Mouse (Mus musculus) neural tube, embryonic 11.5 days (tissue): ENCODE data around the gene Trim7. TPM values are rescaled to one million over a fixed set of nuclear protein-coding genes. Genes with fewer than 3 reads are reported as not detected.
A peak's percentile ranks its signal among the peaks of the same experiment; 100 is the strongest.

ENCODE experiments used
- ATAC-seq: fragments of 200-750 bp; cut with Nextera tagmentation; 2 replicates; pipeline ENCODE4 v1.8.0; 2017; ENCODE audit warnings: moderate number of reproducible peaks, mild to moderate bottlenecking, moderate TSS enrichment, moderate library complexity; ENCODE audit not compliant: insufficient read depth, low FRiP score, low TSS enrichment
- DNase-seq: peaks from one replicate; pipeline ENCODE4 v3.0.0-alpha.2; 2015; ENCODE audit warnings: low spot score
- H3K27ac ChIP-seq: fragments of 300-500 bp; sonication (generic); 2 replicates; pipeline ENCODE4 v1.5.1; 2014; ENCODE audit warnings: low read depth, mild to moderate bottlenecking, low read length
- H3K27me3 ChIP-seq: fragments of 300-500 bp; sonication (generic); 2 replicates; pipeline ENCODE4 v1.6.1; 2014; ENCODE audit warnings: mild to moderate bottlenecking, low read length, mixed read lengths; ENCODE audit not compliant: control insufficient read depth, insufficient read depth
- H3K36me3 ChIP-seq: fragments of 300-500 bp; sonication (generic); 2 replicates; pipeline ENCODE4 v1.6.1; 2014; ENCODE audit warnings: mild to moderate bottlenecking, low read length, moderate library complexity, mixed read lengths; ENCODE audit not compliant: control insufficient read depth, insufficient read depth
- H3K4me1 ChIP-seq: fragments of 300-500 bp; sonication (generic); 2 replicates; pipeline ENCODE4 v1.6.1; 2014; ENCODE audit warnings: low read length, mixed read lengths; ENCODE audit not compliant: control insufficient read depth, insufficient read depth
- H3K4me2 ChIP-seq: fragments of 300-500 bp; sonication (generic); 2 replicates; pipeline ENCODE4 v1.6.1; 2014; ENCODE audit warnings: low read depth, mild to moderate bottlenecking, moderate library complexity
- H3K4me3 ChIP-seq: fragments of 300-500 bp; sonication (generic); 2 replicates; pipeline ENCODE4 v1.5.1; 2014; ENCODE audit warnings: low read depth, low read length
- H3K9ac ChIP-seq: fragments of 300-500 bp; sonication (generic); 2 replicates; pipeline ENCODE4 v1.6.1; 2014; ENCODE audit warnings: mild to moderate bottlenecking, low read length
- H3K9me3 ChIP-seq: fragments of 300-500 bp; sonication (generic); 2 replicates; pipeline ENCODE4 v1.6.1; 2016; ENCODE audit warnings: low read length; ENCODE audit not compliant: control insufficient read depth
- WGBS: fragments of 180-500 bp; shearing (Covaris S2); extraction: QIAGEN DNeasy Blood & Tissue Kit; methylation state at CpG from one replicate; pipeline ENCODE4 v1.1.7; 2014; 5-methylcytosine and 5-hydroxymethylcytosine counted together
- polyA plus RNA-seq: library from polyadenylated mRNA; unstranded; fragments of >200 nt; fragmentation: Nextera tagmentation; extraction: Ambion mirVana; gene quantifications from 2 replicates; pipeline ENCODE4 v1.2.1, GENCODE M21; 2014

Gene Trim7
- polyA plus RNA-seq, 1 experiment from 2014 or later, result 0.97 TPM

DNA sequence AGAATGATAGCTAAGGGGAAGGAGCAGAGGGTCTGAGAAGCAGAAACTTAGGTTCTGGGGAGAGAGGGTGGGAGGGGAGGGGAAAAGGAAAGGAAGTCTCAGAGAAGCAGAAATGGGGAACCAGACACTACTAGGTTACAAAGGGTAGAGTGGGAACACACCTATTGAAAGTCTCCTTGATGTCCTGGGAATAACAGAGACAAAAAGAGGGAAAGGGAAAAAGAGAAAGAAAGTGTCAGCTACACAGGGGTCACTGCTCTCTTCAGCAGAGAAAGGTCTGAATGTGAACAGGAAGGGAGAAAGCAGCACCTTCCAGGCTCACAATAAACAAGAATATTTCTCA is 17.7 kb upstream of the Trim7 start:
- no peak overlapping the region for H3K9ac ChIP-seq
- H3K27me3 ChIP-seq, result no peaks in the 10 kb centered on the region
- H3K36me3 ChIP-seq, result peaks cover 27% of the 10 kb centered on the region
- H3K27ac ChIP-seq, result no peak overlapping the region
- DNase-seq (no peak), ATAC-seq (no peak)
- H3K9me3 ChIP-seq, result no peaks in the 10 kb centered on the region
- no peak overlapping the region for H3K4me3 ChIP-seq
- H3K4me2 ChIP-seq, result no peak overlapping the region
- no peaks in the 10 kb centered on the region for H3K4me1 ChIP-seq

DNA sequence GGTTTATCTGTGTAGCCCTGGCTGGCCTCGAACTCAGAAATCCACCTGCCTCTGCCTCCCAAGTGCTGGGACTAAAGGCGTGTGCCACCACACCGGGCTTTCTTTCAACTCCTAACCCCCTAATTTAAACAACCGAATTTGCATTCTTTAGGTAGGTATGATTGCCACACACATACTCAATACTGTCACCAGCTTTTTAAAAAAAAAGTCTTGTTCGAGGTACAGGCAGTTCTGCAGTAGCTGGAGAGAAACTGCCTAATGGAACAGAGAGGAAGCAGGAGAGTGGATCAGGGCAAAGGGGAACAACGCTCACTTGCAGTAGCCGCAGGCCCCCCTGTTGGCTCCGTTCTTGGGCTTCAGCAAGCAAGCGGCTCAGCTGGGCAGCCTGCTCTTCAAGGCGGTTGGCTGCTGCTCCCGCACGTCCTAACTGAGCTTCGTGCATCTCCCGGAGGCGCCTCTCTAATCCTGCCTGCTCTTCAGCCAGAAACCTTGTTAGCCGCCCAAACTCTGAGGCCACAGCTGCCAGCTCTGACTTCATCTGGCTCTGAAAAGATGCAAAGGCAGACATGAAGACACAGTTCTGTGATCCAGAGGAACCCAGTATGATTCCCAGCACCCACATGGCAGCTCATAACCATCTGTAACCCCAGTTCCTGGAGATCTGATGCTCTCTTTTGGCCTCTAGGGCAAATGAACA is 17.1 kb upstream of the Trim7 start:
- no peaks in the 10 kb centered on the region for H3K4me1 ChIP-seq
- ATAC-seq (no peak), DNase-seq (no peak)
- WGBS, result 74% methylated on average over 16 of the region's 16 CpGs
- peaks cover 27% of the 10 kb centered on the region for H3K36me3 ChIP-seq
- H3K27me3 ChIP-seq, result no peaks in the 10 kb centered on the region
- H3K4me3 ChIP-seq, result no peak overlapping the region
- no peaks in the 10 kb centered on the region for H3K9me3 ChIP-seq
- no peak overlapping the region for H3K4me2 ChIP-seq
- no peak overlapping the region for H3K27ac ChIP-seq
- H3K9ac ChIP-seq, result no peak overlapping the region

DNA sequence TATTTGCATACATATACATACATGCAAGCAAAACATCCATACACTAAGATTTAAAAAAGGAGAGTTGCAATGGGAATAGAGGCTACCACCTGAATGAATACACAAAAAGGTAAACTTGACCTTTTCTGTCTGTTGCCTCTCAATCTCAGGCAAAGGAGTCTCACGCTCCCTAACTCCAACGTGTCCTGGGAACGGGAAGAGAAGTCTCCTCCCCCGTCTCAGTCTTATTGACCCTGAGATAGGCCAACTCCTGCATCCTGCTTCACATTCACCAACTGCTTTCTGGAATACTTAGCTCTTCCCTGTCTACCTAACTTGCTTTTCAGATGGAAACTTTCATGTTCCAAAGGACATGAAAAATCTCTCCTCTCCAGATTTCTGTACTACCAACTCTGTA is 16.5 kb upstream of the Trim7 start:
- Histone ChIP-seq H3K36me3 (peaks cover 22% of the 10 kb centered on the region), H3K9ac (no peak overlapping the region), H3K27me3 (no peaks in the 10 kb centered on the region), H3K9me3 (no peaks in the 10 kb centered on the region), H3K4me3 (no peak overlapping the region), H3K4me2 (no peak overlapping the region), H3K27ac (no peak overlapping the region), H3K4me1 (no peaks in the 10 kb centered on the region; the same call in 1 of the 2 replicates)
- 78% methylated on average over 4 of the region's 4 CpGs for WGBS
- DNase-seq (no peak), ATAC-seq (no peak)

DNA sequence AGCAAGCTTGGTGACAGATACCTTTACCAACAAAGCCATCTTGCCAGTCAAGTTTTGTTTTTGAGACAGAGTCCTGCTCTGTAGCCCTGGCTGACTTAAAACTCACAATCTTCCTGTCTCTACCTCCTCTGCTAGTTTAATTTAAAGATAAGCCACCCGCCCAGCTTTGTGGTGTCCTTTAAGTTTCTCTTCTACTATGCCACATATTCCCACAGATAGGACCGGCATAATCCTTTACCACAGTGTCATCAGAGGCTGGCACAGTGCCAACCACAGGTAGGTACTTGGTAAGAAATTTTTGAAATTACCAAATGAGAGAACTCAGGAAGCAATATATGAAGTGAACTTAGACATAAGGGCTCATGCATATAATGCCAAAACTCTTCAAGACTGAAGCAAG is 15.8 kb upstream of the Trim7 start:
- no peak overlapping the region for H3K4me3 ChIP-seq
- H3K4me2 ChIP-seq, result no peak overlapping the region
- DNase-seq (no peak), ATAC-seq (no peak)
- no peak overlapping the region for H3K9ac ChIP-seq
- peaks cover 4% of the 10 kb centered on the region; the same call in 1 of the 2 replicates for H3K4me1 ChIP-seq
- 92% methylated on average over 2 of the region's 2 CpGs for whole genome bisulfite sequencing
- no peak overlapping the region for H3K27ac ChIP-seq
- H3K27me3 ChIP-seq, result no peaks in the 10 kb centered on the region
- H3K36me3 ChIP-seq, result peaks cover 20% of the 10 kb centered on the region
- H3K9me3 ChIP-seq, result no peaks in the 10 kb centered on the region

DNA sequence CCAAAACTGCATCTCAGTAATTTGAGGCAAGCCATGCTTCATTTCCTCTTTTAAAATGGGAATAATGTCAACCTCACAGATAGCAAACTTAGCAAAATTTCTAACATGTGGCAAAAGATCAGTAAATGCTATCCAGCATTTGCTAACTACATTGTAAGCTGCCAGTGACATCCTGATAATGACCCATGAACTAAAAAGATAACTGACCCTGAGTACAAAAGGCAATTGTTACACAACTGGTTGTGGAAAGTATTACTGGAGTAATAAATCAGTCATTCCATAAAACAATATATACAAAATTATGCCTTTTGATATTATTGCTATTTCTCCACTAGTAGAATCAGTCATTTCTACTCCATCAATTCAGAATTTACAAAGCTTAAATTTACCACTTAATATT is 12.2 kb upstream of the Trim7 start:
- Histone ChIP-seq H3K4me2 (no peak overlapping the region), H3K36me3 (peaks cover 9% of the 10 kb centered on the region), H3K4me1 (peaks cover 7% of the 10 kb centered on the region; the same call in 1 of the 2 replicates), H3K9me3 (no peaks in the 10 kb centered on the region), H3K27ac (no peak overlapping the region), H3K27me3 (no peaks in the 10 kb centered on the region), H3K4me3 (no peak overlapping the region), H3K9ac (no peak overlapping the region)
- ATAC-seq (no peak), DNase-seq (no peak)

DNA sequence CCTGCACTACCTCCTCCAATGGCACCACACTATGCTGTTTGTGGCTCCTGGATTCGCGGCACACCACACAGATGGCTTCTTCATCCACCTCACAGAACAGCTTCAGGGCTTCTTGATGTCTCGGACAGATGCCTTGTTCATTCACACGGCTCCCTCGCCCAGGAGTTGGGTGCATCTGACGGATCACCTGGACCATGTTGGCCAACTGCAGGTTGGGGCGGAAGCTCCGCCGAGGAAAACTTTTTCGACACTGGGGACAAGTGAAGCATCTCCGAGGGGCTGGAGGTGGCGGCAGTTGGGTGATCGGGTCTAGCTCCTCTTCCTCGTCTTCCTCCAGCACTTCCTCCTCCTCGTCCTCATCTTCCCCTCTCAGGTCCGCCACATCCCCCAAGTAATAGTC is 10.1 kb upstream of the Trim7 start:
- Histone ChIP-seq H3K27ac (no peak overlapping the region), H3K4me1 (peaks cover 7% of the 10 kb centered on the region; the same call in 1 of the 2 replicates), H3K27me3 (no peaks in the 10 kb centered on the region), H3K4me3 (peak overlapping the region; percentile 66), H3K9me3 (no peaks in the 10 kb centered on the region), H3K9ac (no peak overlapping the region), H3K36me3 (peaks cover 2% of the 10 kb centered on the region; the same call in 1 of the 2 replicates), H3K4me2 (peak overlapping the region; percentile 79)
- no peak for ATAC-seq
- WGBS, result 83% methylated on average over 15 of the region's 16 CpGs
- DNase-seq, result no peak

DNA sequence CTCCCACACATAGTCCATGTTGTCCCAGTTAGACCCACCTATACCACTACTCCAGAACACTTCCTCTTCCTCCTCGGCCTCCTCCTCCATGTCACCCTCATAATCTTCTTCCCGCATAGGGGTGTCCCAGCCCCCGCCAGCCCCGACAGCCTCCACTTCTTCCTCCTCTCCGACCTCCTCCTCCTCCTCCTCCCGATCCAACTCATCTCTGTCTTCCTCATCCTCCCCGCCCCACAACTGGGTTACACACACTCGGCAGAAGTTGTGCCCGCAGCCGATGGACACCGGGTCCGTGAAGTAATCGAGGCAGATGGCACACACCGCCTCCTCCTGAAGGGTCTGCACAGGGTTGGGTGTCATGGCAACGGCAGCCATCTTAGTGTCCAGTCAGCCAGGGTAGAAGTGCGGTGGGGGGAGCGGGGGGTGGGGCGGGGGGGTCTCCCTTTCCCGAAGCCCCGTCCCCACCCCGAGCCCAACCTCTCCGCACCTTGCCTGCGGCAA is 9.6 kb upstream of the Trim7 start:
- Histone ChIP-seq H3K4me3 (peak overlapping the region; percentile 66), H3K4me1 (peaks cover 7% of the 10 kb centered on the region; the same call in 1 of the 2 replicates), H3K4me2 (peak overlapping the region; percentile 79), H3K27me3 (no peaks in the 10 kb centered on the region), H3K36me3 (peaks cover 2% of the 10 kb centered on the region; the same call in 1 of the 2 replicates), H3K9me3 (no peaks in the 10 kb centered on the region), H3K27ac (no peak overlapping the region), H3K9ac (peak overlapping the region; percentile 74)
- peak; percentile 64 for DNase-seq
- ATAC-seq, result peak; percentile 73
- 4% methylated on average over 17 of the region's 23 CpGs for WGBS

DNA sequence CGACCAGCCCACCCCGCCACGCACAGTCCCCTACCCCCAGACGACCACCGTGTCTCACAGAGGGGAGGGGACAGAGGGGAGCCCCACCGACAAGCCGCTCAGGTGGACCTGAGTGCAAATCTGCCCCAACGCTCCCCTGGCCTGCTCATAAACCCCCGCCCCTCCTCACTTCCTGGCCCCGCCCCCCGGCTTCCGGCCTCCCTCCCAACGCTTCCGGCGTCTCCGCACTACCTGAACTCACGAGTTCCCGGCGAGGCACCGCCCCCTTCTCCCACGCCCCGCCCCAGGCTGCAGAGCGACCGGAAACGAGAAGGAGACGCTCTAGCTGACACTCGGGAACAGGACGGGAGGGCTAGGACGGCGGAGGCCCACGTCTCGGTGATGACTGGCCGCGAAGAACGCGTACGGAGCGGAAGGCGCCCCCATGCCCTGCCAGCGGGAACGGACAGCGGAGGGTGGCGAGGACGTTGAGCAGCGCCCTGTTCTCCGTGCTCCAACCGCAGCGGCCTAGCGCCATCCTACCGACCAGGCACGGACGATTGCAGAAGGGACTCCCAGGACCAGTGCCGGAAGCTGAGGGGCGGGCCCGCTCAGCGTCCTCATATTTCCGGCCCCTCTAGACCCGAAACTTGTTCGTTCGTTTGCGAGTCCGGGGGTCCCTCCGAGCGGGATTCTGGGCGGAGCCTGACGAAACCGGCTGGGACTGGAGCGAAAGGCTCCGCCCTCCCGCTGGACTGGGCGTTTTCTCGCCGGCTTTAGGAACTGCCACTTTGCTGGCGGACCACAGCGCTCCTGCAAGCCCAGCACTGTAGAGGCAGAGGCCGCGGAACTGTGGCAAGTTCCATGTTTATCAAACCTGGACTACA is 8.9 kb upstream of the Trim7 start, which contains the start of gene Trim41:
Gene Trim41, minus strand, starts transcription at position 554 of the 866 bp plus-strand sequence.
- peak within 1 kb of the TSS; percentile 79 for H3K4me2 ChIP-seq
- H3K27me3 ChIP-seq, result no peaks in the 10 kb centered on the region
- under 1% methylated on average over 69 of the region's 77 CpGs for WGBS
- no peaks in the 10 kb centered on the region for H3K36me3 ChIP-seq
- peak within 1 kb of the TSS; percentile 83 for H3K27ac ChIP-seq
- H3K9ac ChIP-seq, result peak within 1 kb of the TSS; percentile 74
- ATAC-seq (peak; percentile 97), DNase-seq (peak; percentile 99)
- H3K4me1 ChIP-seq, result peaks cover 7% of the 10 kb centered on the region; the same call in 1 of the 2 replicates
- H3K4me3 ChIP-seq, result peak within 1 kb of the TSS; percentile 66
- H3K9me3 ChIP-seq, result no peaks in the 10 kb centered on the region
